Mouse (Mus musculus): ENCODE data around the gene Rptor.

DNA sequence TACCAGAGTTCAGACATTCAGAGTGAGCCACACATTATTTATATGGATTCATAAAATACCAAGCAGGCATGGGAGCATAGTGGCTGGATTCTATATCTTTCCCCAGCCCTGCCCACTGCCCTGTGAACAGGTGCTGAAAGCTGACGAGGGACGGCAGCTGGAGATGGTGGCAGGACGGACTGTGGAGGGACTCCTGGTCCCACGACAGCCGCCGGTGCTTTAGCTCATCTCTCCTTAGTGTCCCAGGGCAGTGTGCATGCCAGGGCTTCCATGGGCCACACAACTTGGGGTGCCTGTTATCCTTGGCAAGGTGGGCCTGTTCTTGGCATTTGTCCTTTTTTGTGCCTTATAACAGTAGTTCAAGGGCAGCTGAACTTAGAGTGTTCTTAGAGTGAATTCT is 22.8 kb downstream of the Rptor start:
- TF ChIP-seq CTCF (IDR thresholded peaks at IDR 0.05; ENCODE audit: low read depth) (no peak), EP300 (IDR thresholded peaks at IDR 0.05; ENCODE audit: low read depth) (no peak)
